Comparison of ENCODE assay signal across 18 mouse cellular contexts in the genomic region with DNA sequence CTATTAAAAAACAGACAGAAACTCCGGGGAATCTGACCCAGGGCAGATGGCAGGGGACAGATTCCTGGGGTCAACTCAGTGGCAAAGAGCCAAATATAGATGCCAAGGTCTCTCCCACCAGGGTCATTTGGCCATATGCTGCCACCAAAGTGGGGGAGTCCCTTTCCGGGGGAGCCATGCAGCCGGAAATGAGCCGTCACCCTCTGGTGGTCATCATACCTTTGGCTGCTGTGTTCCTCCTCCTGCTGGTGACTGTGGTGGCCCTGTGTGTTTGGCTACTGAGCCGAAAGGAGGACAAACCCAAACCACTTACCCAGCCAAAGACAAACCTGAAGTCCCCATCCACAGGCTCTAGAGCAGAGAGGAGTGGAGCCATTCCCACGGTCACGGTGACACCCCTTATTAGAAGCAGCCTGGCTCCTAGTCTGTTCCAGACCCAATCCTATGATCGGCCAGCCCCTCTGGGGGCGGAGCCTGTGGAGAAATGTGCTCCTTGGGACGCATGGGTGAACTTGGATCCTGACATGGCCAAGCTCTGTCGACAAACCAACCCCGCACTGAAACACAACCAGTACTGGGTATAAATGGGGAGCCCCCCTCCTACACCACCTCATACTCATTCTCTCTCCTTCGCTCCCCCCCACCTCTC.
DNase-seq lines count a peak whose midpoint lies in the region; ATAC-seq and TF ChIP-seq lines count a peak whose summit lies in the region.
"Had no signal": no experiment of that assay in that cellular context is flagged by ENCODE, and none has a peak within 500 bp of the region (broad histone marks: within the 10 kb centered on the region; RNA-seq: fewer than 3 reads in every experiment).

No protein-coding gene starts in this region.

- H3K4me1 ChIP-seq in cerebellum, adult 2 months (ENCODE audit: control insufficient read depth, insufficient read depth, low read length): peaks cover 10% of the 10 kb centered on the region; the same call in 1 of the 2 replicates
- H3K4me1 ChIP-seq in lung, embryonic 16.5 days (replicated peaks; ENCODE audit: control insufficient read depth, insufficient read depth, low read length): no peaks in the 10 kb centered on the region; the same call in 1 of the 2 replicates
- H3K4me1 ChIP-seq in kidney, embryonic 14.5 days (ENCODE audit: control insufficient read depth, insufficient read depth, low read length): no peaks in the 10 kb centered on the region
- H3K4me1 ChIP-seq: forebrain, embryonic 13.5 days; limb, embryonic 13.5 days; neural tube, embryonic 13.5 days had no signal

- no peak overlapping the region for H3K4me2 ChIP-seq in lung, embryonic 16.5 days (ENCODE audit: low read depth, low read length)
- H3K4me2 ChIP-seq in kidney, embryonic 14.5 days (replicated peaks; ENCODE audit: low read depth, low read length): no peak overlapping the region
- H3K4me2 ChIP-seq: embryonic facial prominence, embryonic 15.5 days; forebrain, embryonic 13.5 days; heart, embryonic 15.5 days; limb, embryonic 13.5 days; neural tube, embryonic 13.5 days had no signal

- no peaks in the 10 kb centered on the region for H3K27me3 ChIP-seq in cerebellum, adult 2 months (ENCODE audit: control insufficient read depth, insufficient read depth, low read length)
- no peaks in the 10 kb centered on the region for H3K27me3 ChIP-seq in lung, embryonic 16.5 days (ENCODE audit: control insufficient read depth, insufficient read depth, low read depth, low read length)
- no peaks in the 10 kb centered on the region for H3K27me3 ChIP-seq in kidney, embryonic 14.5 days (ENCODE audit: control insufficient read depth, insufficient read depth, low read length)
- H3K27me3 ChIP-seq: embryonic facial prominence, embryonic 15.5 days; forebrain, embryonic 13.5 days; heart, embryonic 15.5 days; limb, embryonic 13.5 days; neural tube, embryonic 13.5 days; Patski had no signal

- peak; percentile 24 to 30 for DNase-seq in cerebellum, postnatal 10 days
- no peak for DNase-seq in cerebellum, adult 2 months
- DNase-seq in lung, postnatal 4 days: no peak
- DNase-seq in left cerebral cortex, adult 8-10 months (ENCODE audit: low spot score in 2 of 2): no peak
- no peak for DNase-seq in spleen, postnatal 4 days (ENCODE audit: low spot score in 2 of 2)
- DNase-seq: layer of hippocampus, postnatal 36 days; liver, postnatal 0 days; thymus, postnatal 25 days had no signal

- no peak overlapping the region for H3K9ac ChIP-seq in lung, embryonic 16.5 days (ENCODE audit: low read length)
- H3K9ac ChIP-seq in kidney, embryonic 14.5 days (ENCODE audit: low read depth, low read length): no peak overlapping the region
- H3K9ac ChIP-seq: embryonic facial prominence, embryonic 15.5 days; forebrain, embryonic 13.5 days; heart, embryonic 15.5 days; limb, embryonic 13.5 days; liver, postnatal 0 days; neural tube, embryonic 13.5 days had no signal

- no peak for TF ChIP-seq CTCF in cerebellum, adult 2 months (IDR thresholded peaks at IDR 0.05; ENCODE audit: borderline replicate concordance, insufficient read depth, low read depth, low read length)

- no peak overlapping the region for H3K27ac ChIP-seq in cerebellum, adult 2 months (ENCODE audit: insufficient read depth, low read length)
- H3K27ac ChIP-seq in lung, embryonic 16.5 days (ENCODE audit: low read length): no peak overlapping the region
- H3K27ac ChIP-seq in kidney, embryonic 14.5 days (ENCODE audit: low read depth, low read length): no peak overlapping the region
- H3K27ac ChIP-seq: embryonic facial prominence, embryonic 15.5 days; forebrain, embryonic 13.5 days; heart, embryonic 15.5 days; limb, embryonic 13.5 days; neural tube, embryonic 13.5 days had no signal

- H3K36me3 ChIP-seq in lung, embryonic 16.5 days (ENCODE audit: control insufficient read depth, insufficient read depth, low read length): no peaks in the 10 kb centered on the region
- no peaks in the 10 kb centered on the region; the same call in 1 of the 2 replicates for H3K36me3 ChIP-seq in kidney, embryonic 14.5 days (ENCODE audit: control insufficient read depth, insufficient read depth, low read length)
- H3K36me3 ChIP-seq: heart, embryonic 15.5 days; neural tube, embryonic 13.5 days had no signal

- TF ChIP-seq POLR2A in cerebellum, adult 2 months (IDR thresholded peaks at IDR 0.05; ENCODE audit: borderline replicate concordance, insufficient read depth, low read length): no peak

- WGBS in cerebellum, adult 2 months: 41% methylated on average over 13 of the region's 13 CpGs
- 74% methylated on average over 13 of the region's 13 CpGs for WGBS in lung, embryonic 16.5 days
- WGBS in kidney, embryonic 14.5 days: 67% methylated on average over 13 of the region's 13 CpGs

- H3K9me3 ChIP-seq in lung, embryonic 16.5 days (ENCODE audit: control insufficient read depth, low read length): no peaks in the 10 kb centered on the region
- no peaks in the 10 kb centered on the region for H3K9me3 ChIP-seq in kidney, embryonic 14.5 days (ENCODE audit: control insufficient read depth, low read length)
- H3K9me3 ChIP-seq: embryonic facial prominence, embryonic 15.5 days; forebrain, embryonic 13.5 days; heart, embryonic 15.5 days; limb, embryonic 13.5 days; neural tube, embryonic 13.5 days had no signal

- no peak overlapping the region for H3K4me3 ChIP-seq in cerebellum, adult 2 months (replicated peaks; ENCODE audit: insufficient read depth, low read depth, low read length)
- no peak overlapping the region for H3K4me3 ChIP-seq in lung, embryonic 16.5 days (ENCODE audit: low read length)
- no peak overlapping the region for H3K4me3 ChIP-seq in kidney, embryonic 14.5 days (ENCODE audit: low read length)
- H3K4me3 ChIP-seq: embryonic facial prominence, embryonic 15.5 days; forebrain, embryonic 13.5 days; heart, embryonic 15.5 days; limb, embryonic 13.5 days; neural tube, embryonic 13.5 days had no signal

- 0 out of 2 replicates have a peak, but pooled peaks have one; percentile 17 for ATAC-seq in lung, embryonic 16.5 days (ENCODE audit: low read depth)
- peak; percentile 84 for ATAC-seq in kidney, embryonic 14.5 days (ENCODE audit: low FRiP score, low TSS enrichment)
- ATAC-seq in megakaryocyte-erythroid progenitor cell, adult 5-6 weeks (replicated peaks; ENCODE audit: low FRiP score, low TSS enrichment, poor library complexity, severe bottlenecking): 0 out of 2 replicates have a peak, but pooled peaks have one; percentile 37
- ATAC-seq: forebrain, embryonic 13.5 days; intestine, postnatal 0 days; liver, postnatal 0 days; Patski had no signal

Comparison
In these comparisons a context has a peak if more than half of its experiments do, and no peak if none do; other contexts are left out.
1. DNase-seq: peak in cerebellum, postnatal 10 days (2 of 2); none in cerebellum, adult 2 months (0 of 2), lung, postnatal 4 days (0 of 2), left cerebral cortex, adult 8-10 months (0 of 2) and spleen, postnatal 4 days (0 of 2).
2. ATAC-seq: peak in every context shown above with its lines; median percentile 84 in kidney, embryonic 14.5 days; 37 in megakaryocyte-erythroid progenitor cell, adult 5-6 weeks; 17 in lung, embryonic 16.5 days.